Mouse (Mus musculus) thymus, adult 2 months (tissue): ENCODE measurements around the gene Polr2c.

Source experiments
- CTCF ChIP-seq: fragments of 200-500 bp; IDR thresholded peaks from 2 replicates; pipeline ENCODE4 v1.5.1; 2012; ENCODE audit warnings: mild to moderate bottlenecking, control low read depth, low read length, moderate library complexity, borderline replicate concordance; ENCODE audit not compliant: control insufficient read depth, poor library complexity, insufficient read depth; ENCODE audit errors: extremely low read depth
- POLR2A ChIP-seq: fragments of 200-500 bp; IDR thresholded peaks from 2 replicates; pipeline ENCODE4 v1.6.1; 2012; ENCODE audit warnings: mild to moderate bottlenecking, low read length, control low read depth, moderate library complexity; ENCODE audit not compliant: control insufficient read depth, poor library complexity, insufficient read depth; ENCODE audit errors: extremely low read depth

- TF ChIP-seq CTCF = no peak
- no peak for TF ChIP-seq POLR2A
These were observed 5.4 kb downstream of the Polr2c start for GRCm38 (mm10) chr8:94862487-94863220.
